Mouse (Mus musculus): Measurements from ENCODE around the gene Anp32b. TPM values are rescaled to one million over a fixed set of nuclear protein-coding genes. Genes with fewer than 3 reads are reported as not detected.
A peak's percentile ranks its signal among the peaks of the same experiment; 100 is the strongest.

The Anp32b gene
- 327 and 354 TPM in 2 replicates for polyA plus RNA-seq (2014; fragmentation: Nextera tagmentation; extraction: Ambion mirVana)

GRCm38 (mm10) chr4:46450519-46451131, at the start of gene Anp32b:
Anp32b (plus strand) TSS chr4:46450902.
- Histone ChIP-seq H3K9me3 (replicated peaks; ENCODE audit: control insufficient read depth, low read length) (no peaks in the 10 kb centered on the region), H3K4me2 (ENCODE audit: low read depth, low read length) (peak within 1 kb of the TSS; percentile 91), H3K4me1 (ENCODE audit: control insufficient read depth, insufficient read depth, low read length) (peaks cover 4% of the 10 kb centered on the region; the same call in 1 of the 2 replicates), H3K9ac (replicated peaks; ENCODE audit: low read length) (peak within 1 kb of the TSS; percentile 99), H3K27ac (replicated peaks; ENCODE audit: low read depth, low read length) (peak within 1 kb of the TSS; percentile 99), H3K36me3 (replicated peaks; ENCODE audit: control insufficient read depth, insufficient read depth, low read depth, low read length) (no peaks in the 10 kb centered on the region), H3K4me3 (ENCODE audit: low read depth, low read length) (peak within 1 kb of the TSS; percentile 97), H3K27me3 (ENCODE audit: control insufficient read depth, insufficient read depth, low read length) (no peaks in the 10 kb centered on the region)
- WGBS = 0% methylated on average over 37 of the region's 66 CpGs
- ATAC-seq (replicated peaks; ENCODE audit: insufficient number of reproducible peaks, low FRiP score, low TSS enrichment, low read depth) = peak; percentile 96
- peak; percentile 96 for DNase-seq (ENCODE audit: low spot score)

DNA sequence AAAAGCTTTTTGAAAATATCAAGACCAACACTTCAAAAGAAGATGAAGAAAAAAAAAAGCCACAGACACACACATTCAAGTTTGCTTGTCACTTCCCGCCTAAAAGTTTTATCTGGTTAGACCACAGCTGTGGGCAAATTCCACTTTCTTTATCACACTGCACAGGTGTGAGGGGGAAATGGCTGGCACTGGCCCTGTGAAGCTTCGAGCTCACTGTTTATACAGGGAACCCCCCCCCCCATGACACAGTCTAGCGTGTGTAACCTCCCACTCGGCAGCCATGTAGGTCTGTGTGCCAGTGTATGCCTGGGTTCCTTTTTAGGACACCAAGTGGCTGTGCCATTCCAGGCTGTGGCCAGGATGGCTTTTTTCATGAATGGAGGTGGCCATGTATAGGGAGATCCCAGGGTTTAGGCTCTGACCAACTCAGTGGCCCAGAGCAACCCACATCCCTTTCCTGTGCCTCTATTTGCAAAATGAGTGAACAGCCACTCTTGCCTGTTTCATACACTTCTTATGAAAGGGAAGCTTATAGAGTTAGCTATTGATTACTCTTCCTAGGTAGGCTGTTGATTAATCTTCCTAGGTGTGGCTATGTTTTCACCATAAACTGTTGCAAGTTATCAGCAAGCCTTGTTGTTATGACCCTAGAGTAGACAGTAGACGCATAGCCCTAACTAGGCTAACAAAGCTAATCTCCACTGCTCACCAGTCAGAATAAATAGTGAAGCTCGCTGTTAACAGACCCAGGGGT, 46.5 kb upstream of the Anp32b start:
- Histone ChIP-seq H3K36me3 (replicated peaks; ENCODE audit: control insufficient read depth, insufficient read depth, low read depth, low read length) (no peaks in the 10 kb centered on the region), H3K27ac (replicated peaks; ENCODE audit: low read depth, low read length) (no peak overlapping the region), H3K9ac (replicated peaks; ENCODE audit: low read length) (no peak overlapping the region), H3K9me3 (replicated peaks; ENCODE audit: control insufficient read depth, low read length) (no peaks in the 10 kb centered on the region), H3K27me3 (ENCODE audit: control insufficient read depth, insufficient read depth, low read length) (no peaks in the 10 kb centered on the region), H3K4me1 (ENCODE audit: control insufficient read depth, insufficient read depth, low read length) (no peaks in the 10 kb centered on the region), H3K4me3 (ENCODE audit: low read depth, low read length) (no peak overlapping the region), H3K4me2 (ENCODE audit: low read depth, low read length) (no peak overlapping the region)
- ATAC-seq (replicated peaks; ENCODE audit: insufficient number of reproducible peaks, low FRiP score, low TSS enrichment, low read depth) = no peak
- 77% methylated on average over 6 of the region's 6 CpGs for WGBS
- no peak for DNase-seq (ENCODE audit: low spot score)

GRCm38 (mm10) chr4:46406966-46407703, 43.6 kb upstream of the Anp32b start:
- no peaks in the 10 kb centered on the region for H3K4me1 ChIP-seq (ENCODE audit: control insufficient read depth, insufficient read depth, low read length)
- no peak for ATAC-seq (replicated peaks; ENCODE audit: insufficient number of reproducible peaks, low FRiP score, low TSS enrichment, low read depth)
- WGBS = 85% methylated on average over 8 of the region's 8 CpGs
- no peaks in the 10 kb centered on the region for H3K36me3 ChIP-seq (replicated peaks; ENCODE audit: control insufficient read depth, insufficient read depth, low read depth, low read length)
- no peaks in the 10 kb centered on the region for H3K9me3 ChIP-seq (replicated peaks; ENCODE audit: control insufficient read depth, low read length)
- no peak overlapping the region for H3K4me3 ChIP-seq (ENCODE audit: low read depth, low read length)
- no peaks in the 10 kb centered on the region for H3K27me3 ChIP-seq (ENCODE audit: control insufficient read depth, insufficient read depth, low read length)
- no peak for DNase-seq (ENCODE audit: low spot score)
- 0 out of 2 replicates have a peak overlapping the region, but pooled peaks have one; percentile 41 for H3K27ac ChIP-seq (replicated peaks; ENCODE audit: low read depth, low read length)
- no peak overlapping the region for H3K4me2 ChIP-seq (ENCODE audit: low read depth, low read length)
- no peak overlapping the region for H3K9ac ChIP-seq (replicated peaks; ENCODE audit: low read length)

- H3K27ac ChIP-seq (replicated peaks; ENCODE audit: low read depth, low read length) = no peak overlapping the region
- H3K9ac ChIP-seq (replicated peaks; ENCODE audit: low read length) = no peak overlapping the region
- no peaks in the 10 kb centered on the region for H3K4me1 ChIP-seq (ENCODE audit: control insufficient read depth, insufficient read depth, low read length)
- H3K4me3 ChIP-seq (ENCODE audit: low read depth, low read length) = no peak overlapping the region
- no peaks in the 10 kb centered on the region for H3K9me3 ChIP-seq (replicated peaks; ENCODE audit: control insufficient read depth, low read length)
- DNase-seq (ENCODE audit: low spot score) = no peak
- no peaks in the 10 kb centered on the region for H3K36me3 ChIP-seq (replicated peaks; ENCODE audit: control insufficient read depth, insufficient read depth, low read depth, low read length)
- WGBS = 84% methylated on average over 5 of the region's 5 CpGs
- no peak overlapping the region for H3K4me2 ChIP-seq (ENCODE audit: low read depth, low read length)
- no peak for ATAC-seq (replicated peaks; ENCODE audit: insufficient number of reproducible peaks, low FRiP score, low TSS enrichment, low read depth)
- no peaks in the 10 kb centered on the region for H3K27me3 ChIP-seq (ENCODE audit: control insufficient read depth, insufficient read depth, low read length)
These were observed 40.0 kb upstream of the Anp32b start for GRCm38 (mm10) chr4:46410677-46411076.

GRCm38 (mm10) chr4:46411489-46411888, 39.2 kb upstream of the Anp32b start:
- Histone ChIP-seq H3K36me3 (replicated peaks; ENCODE audit: control insufficient read depth, insufficient read depth, low read depth, low read length) (no peaks in the 10 kb centered on the region), H3K9ac (replicated peaks; ENCODE audit: low read length) (no peak overlapping the region), H3K4me2 (ENCODE audit: low read depth, low read length) (no peak overlapping the region), H3K9me3 (replicated peaks; ENCODE audit: control insufficient read depth, low read length) (no peaks in the 10 kb centered on the region), H3K27me3 (ENCODE audit: control insufficient read depth, insufficient read depth, low read length) (no peaks in the 10 kb centered on the region), H3K4me1 (ENCODE audit: control insufficient read depth, insufficient read depth, low read length) (no peaks in the 10 kb centered on the region), H3K27ac (replicated peaks; ENCODE audit: low read depth, low read length) (no peak overlapping the region), H3K4me3 (ENCODE audit: low read depth, low read length) (no peak overlapping the region)
- ATAC-seq (replicated peaks; ENCODE audit: insufficient number of reproducible peaks, low FRiP score, low TSS enrichment, low read depth) (no peak), DNase-seq (ENCODE audit: low spot score) (no peak)
- 81% methylated on average over 6 of the region's 6 CpGs for WGBS

- Histone ChIP-seq H3K27ac (replicated peaks; ENCODE audit: low read depth, low read length) (no peak overlapping the region), H3K27me3 (ENCODE audit: control insufficient read depth, insufficient read depth, low read length) (no peaks in the 10 kb centered on the region), H3K9me3 (replicated peaks; ENCODE audit: control insufficient read depth, low read length) (no peaks in the 10 kb centered on the region), H3K4me1 (ENCODE audit: control insufficient read depth, insufficient read depth, low read length) (no peaks in the 10 kb centered on the region), H3K36me3 (replicated peaks; ENCODE audit: control insufficient read depth, insufficient read depth, low read depth, low read length) (no peaks in the 10 kb centered on the region), H3K9ac (replicated peaks; ENCODE audit: low read length) (no peak overlapping the region), H3K4me3 (ENCODE audit: low read depth, low read length) (no peak overlapping the region), H3K4me2 (ENCODE audit: low read depth, low read length) (no peak overlapping the region)
- WGBS = 53% methylated on average over 1 of the region's 1 CpGs
- DNase-seq (ENCODE audit: low spot score) (no peak), ATAC-seq (replicated peaks; ENCODE audit: insufficient number of reproducible peaks, low FRiP score, low TSS enrichment, low read depth) (no peak)
These were observed 38.6 kb upstream of the Anp32b start for GRCm38 (mm10) chr4:46412113-46412512.

DNA sequence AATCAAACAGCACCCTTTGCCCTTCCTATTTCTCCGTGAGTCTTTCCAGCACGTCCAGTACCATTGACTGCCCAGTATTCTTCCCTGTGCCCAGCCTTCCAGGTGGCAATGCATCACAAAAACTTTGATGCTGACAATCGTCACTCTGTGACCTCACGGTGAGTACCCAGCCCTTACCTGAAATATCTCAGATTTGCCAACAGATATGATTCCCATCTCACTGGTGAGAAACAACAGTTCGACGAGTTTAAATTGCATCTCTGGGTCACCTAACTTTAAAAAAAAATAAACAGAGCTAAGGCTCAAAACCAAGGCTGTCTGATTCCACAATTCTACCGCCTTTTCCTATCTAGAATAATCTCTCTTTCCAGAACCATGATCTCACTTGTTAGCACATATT, 37.3 kb upstream of the Anp32b start, which contains the start of gene Hemgn:
Gene Hemgn (minus strand): TSS at position 101 of the 400 bp plus-strand sequence.
- H3K9ac ChIP-seq (replicated peaks; ENCODE audit: low read length) = no peak within 1 kb of the TSS
- H3K27me3 ChIP-seq (ENCODE audit: control insufficient read depth, insufficient read depth, low read length) = no peaks in the 10 kb centered on the region
- ATAC-seq (replicated peaks; ENCODE audit: insufficient number of reproducible peaks, low FRiP score, low TSS enrichment, low read depth) (no peak), DNase-seq (ENCODE audit: low spot score) (no peak)
- 74% methylated on average over 7 of the region's 7 CpGs for WGBS
- no peaks in the 10 kb centered on the region for H3K9me3 ChIP-seq (replicated peaks; ENCODE audit: control insufficient read depth, low read length)
- H3K4me1 ChIP-seq (ENCODE audit: control insufficient read depth, insufficient read depth, low read length) = no peaks in the 10 kb centered on the region
- no peak within 1 kb of the TSS for H3K27ac ChIP-seq (replicated peaks; ENCODE audit: low read depth, low read length)
- no peaks in the 10 kb centered on the region for H3K36me3 ChIP-seq (replicated peaks; ENCODE audit: control insufficient read depth, insufficient read depth, low read depth, low read length)
- no peak within 1 kb of the TSS for H3K4me2 ChIP-seq (ENCODE audit: low read depth, low read length)
- H3K4me3 ChIP-seq (ENCODE audit: low read depth, low read length) = no peak within 1 kb of the TSS

Data from embryonic facial prominence, embryonic 11.5 days (tissue).